Mouse (Mus musculus) heart, adult 2 months (tissue): ENCODE measurements around the gene Usp43.

Experiments
- CTCF ChIP-seq: fragments of 200-600 bp; IDR thresholded peaks from 2 replicates; pipeline ENCODE4 v1.8.1; 2022; ENCODE audit warnings: antibody characterized with exemption, mild to moderate bottlenecking, moderate library complexity
- POLR2A ChIP-seq: fragments of 200-500 bp; IDR thresholded peaks from 2 replicates; pipeline ENCODE4 v1.6.1; 2011; ENCODE audit warnings: mild to moderate bottlenecking, low read depth, low read length, control low read depth; ENCODE audit not compliant: insufficient read depth

DNA sequence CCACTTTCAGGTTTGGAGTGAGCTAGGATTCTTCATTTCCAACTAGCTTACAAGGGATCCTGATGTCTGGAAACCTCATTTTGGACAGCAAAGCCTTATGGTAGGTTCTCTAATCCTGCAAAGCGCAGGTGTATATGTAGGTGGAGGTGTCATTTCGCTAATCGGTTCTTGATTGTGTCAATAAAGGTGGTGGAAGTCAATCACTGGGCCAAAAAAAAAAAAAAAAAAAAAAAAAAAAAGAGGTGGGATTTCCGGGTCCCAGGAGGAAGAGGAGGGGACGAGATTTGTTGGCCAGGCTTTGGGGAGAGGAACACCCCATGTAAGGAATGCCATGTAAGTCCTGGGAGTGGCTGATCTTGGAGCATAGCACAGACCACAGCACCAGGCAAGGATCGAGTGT, 32.5 kb upstream of the Usp43 start:
- TF ChIP-seq POLR2A (no peak), CTCF (no peak)
